24 mouse cellular contexts compared by ENCODE assay signal in genomic region chr5:143489749-143490342, GRCm38 (mm10). TPM values are rescaled to one million over a fixed set of nuclear protein-coding genes. Genes with fewer than 3 reads are reported as not detected.
DNase-seq lines count a peak whose midpoint lies in the region; ATAC-seq and TF ChIP-seq lines count a peak whose summit lies in the region.
"Had no signal": no experiment of that assay in that cellular context is flagged by ENCODE, and none has a peak within 500 bp of the region (broad histone marks: within the 10 kb centered on the region; RNA-seq: fewer than 3 reads in every experiment).

No protein-coding gene starts in this region.

- H3K4me1 ChIP-seq in liver, postnatal 0 days (ENCODE audit: insufficient read depth) = no peaks in the 10 kb centered on the region
- H3K4me1 ChIP-seq: embryonic facial prominence, embryonic 13.5 days; heart, embryonic 12.5 days; hindbrain, embryonic 13.5 days; limb, embryonic 12.5 days; midbrain, embryonic 12.5 days; neural tube, embryonic 12.5 days had no signal

- no peak overlapping the region for H3K4me2 ChIP-seq in liver, postnatal 0 days (ENCODE audit: low read depth, low read length)
- H3K4me2 ChIP-seq: embryonic facial prominence, embryonic 13.5 days; heart, embryonic 12.5 days; hindbrain, embryonic 13.5 days; limb, embryonic 12.5 days; midbrain, embryonic 12.5 days; neural tube, embryonic 12.5 days had no signal

- peaks cover 15% of the 10 kb centered on the region; the same call in 1 of the 2 replicates for H3K36me3 ChIP-seq in liver, postnatal 0 days (replicated peaks; ENCODE audit: insufficient read depth, low read length)

- WGBS in liver, postnatal 0 days (ENCODE audit: insufficient replicate concordance) = 71% methylated on average over 14 of the region's 14 CpGs

- TF ChIP-seq CTCF in liver, postnatal 0 days (IDR thresholded peaks at IDR 0.05; ENCODE audit: low read depth) = no peak

- H3K9me3 ChIP-seq in liver, postnatal 0 days (ENCODE audit: low read length) = no peaks in the 10 kb centered on the region
- H3K9me3 ChIP-seq: embryonic facial prominence, embryonic 13.5 days; G1E; heart, embryonic 12.5 days; hindbrain, embryonic 13.5 days; limb, embryonic 12.5 days; midbrain, embryonic 12.5 days; neural tube, embryonic 12.5 days had no signal

- H3K27ac ChIP-seq in liver, postnatal 0 days (ENCODE audit: low read depth) = no peak overlapping the region
- H3K27ac ChIP-seq: embryonic facial prominence, embryonic 13.5 days; hindbrain, embryonic 13.5 days; limb, embryonic 12.5 days; midbrain, embryonic 12.5 days; neural tube, embryonic 12.5 days had no signal

- peak; percentile 25 to 28 for DNase-seq in adrenal gland, postnatal 36 days
- DNase-seq in adrenal gland, postnatal 10 days = no peak
- no peak for DNase-seq in liver, postnatal 0 days
- no peak for DNase-seq in liver
- DNase-seq in kidney, postnatal 25 days = no peak
- DNase-seq: cerebellum, postnatal 10 days; gastrocnemius, postnatal 36 days; kidney, adult 8-10 months; kidney, postnatal 36 days; lung, adult 18-20 months; right cerebral cortex, postnatal 4 days; thymus, postnatal 14 days had no signal

- H3K27me3 ChIP-seq in liver, postnatal 0 days (ENCODE audit: insufficient read depth, low read length) = no peaks in the 10 kb centered on the region
- H3K27me3 ChIP-seq: embryonic facial prominence, embryonic 13.5 days; heart, embryonic 12.5 days; hindbrain, embryonic 13.5 days; limb, embryonic 12.5 days; midbrain, embryonic 12.5 days; neural tube, embryonic 12.5 days had no signal

- TF ChIP-seq EP300 in liver, postnatal 0 days (IDR thresholded peaks at IDR 0.05; ENCODE audit: low read depth) = no peak

- ATAC-seq in liver, postnatal 0 days = peak; percentile 10; the same call in 1 of the 2 replicates
- ATAC-seq in common myeloid progenitor, adult 5-6 weeks (replicated peaks; ENCODE audit: low read depth, poor library complexity, severe bottlenecking) = peak; percentile 42
- peak; percentile 24; the same call in 1 of the 2 replicates for ATAC-seq in neutrophil, adult 5-6 weeks (ENCODE audit: extremely low read depth, insufficient number of reproducible peaks, low FRiP score, poor library complexity, severe bottlenecking)
- ATAC-seq: activated CD4-positive, CD25-positive, alpha-beta regulatory T cell, adult 4 months; forebrain, embryonic 14.5 days; inflammation-experienced regulatory T-cells, adult 6 months had no signal

- H3K4me3 ChIP-seq in liver, postnatal 0 days (ENCODE audit: low read depth, low read length) = no peak overlapping the region
- H3K4me3 ChIP-seq: embryonic facial prominence, embryonic 13.5 days; heart, embryonic 12.5 days; hindbrain, embryonic 13.5 days; limb, embryonic 12.5 days; midbrain, embryonic 12.5 days; neural tube, embryonic 12.5 days had no signal

- no peak overlapping the region for H3K9ac ChIP-seq in liver, postnatal 0 days (replicated peaks)
- H3K9ac ChIP-seq: heart, embryonic 12.5 days; hindbrain, embryonic 13.5 days; limb, embryonic 12.5 days; midbrain, embryonic 12.5 days; neural tube, embryonic 12.5 days had no signal

RNA-seq across cellular contexts. Expression of gene Daglb, which starts 25.5 kb away (rescaled TPM):
- total RNA-seq in adrenal gland, postnatal 36 days (2021) = 10 to 100 TPM; 14.4 to 20.7 TPM
- 10 to 100 TPM in 1 of 2 experiments, 1 to 10 TPM in 1; 8.8 to 10.7 TPM for total RNA-seq in adrenal gland, postnatal 10 days (2021)
- polyA plus RNA-seq in liver, postnatal 0 days (2015; fragmentation: Nextera tagmentation; extraction: Ambion mirVana) = 4.8 and 5.6 TPM in 2 replicates
- 6.8 and 7.4 TPM in 2 replicates for total RNA-seq in common myeloid progenitor, adult 5-6 weeks (2017)
- 14.5 and 15.7 TPM in 2 replicates for total RNA-seq in neutrophil, adult 5-6 weeks (2017)

RNA-seq across cellular contexts. Expression of gene Rac1, which starts 38.0 kb away (rescaled TPM):
- 100 to 1,000 TPM; 372 to 394 TPM for total RNA-seq in adrenal gland, postnatal 36 days (2021)
- total RNA-seq in adrenal gland, postnatal 10 days (2021) = 100 to 1,000 TPM; 345 to 351 TPM
- 162 and 173 TPM in 2 replicates for polyA plus RNA-seq in liver, postnatal 0 days (2015; fragmentation: Nextera tagmentation; extraction: Ambion mirVana)
- 113 and 129 TPM in 2 replicates for total RNA-seq in common myeloid progenitor, adult 5-6 weeks (2017)
- total RNA-seq in neutrophil, adult 5-6 weeks (2017) = 154 and 187 TPM in 2 replicates

Comparison
In these comparisons a context has a peak if more than half of its experiments do, and no peak if none do; other contexts are left out.
1. DNase-seq: peak in adrenal gland, postnatal 36 days (2 of 2); none in adrenal gland, postnatal 10 days (single experiment), liver, postnatal 0 days (single experiment), liver (single experiment) and kidney, postnatal 25 days (0 of 2).
2. Peak in every context shown above with its lines, with median percentiles within 50 percentile points of each other: ATAC-seq.